Mouse (Mus musculus): ENCODE results near the gene Epha1. TPM values are rescaled to one million over a fixed set of nuclear protein-coding genes. Genes with fewer than 3 reads are reported as not detected.

Epha1 gene
- polyA plus RNA-seq, 1 experiment from 2014 or later: 18.8 TPM

DNA sequence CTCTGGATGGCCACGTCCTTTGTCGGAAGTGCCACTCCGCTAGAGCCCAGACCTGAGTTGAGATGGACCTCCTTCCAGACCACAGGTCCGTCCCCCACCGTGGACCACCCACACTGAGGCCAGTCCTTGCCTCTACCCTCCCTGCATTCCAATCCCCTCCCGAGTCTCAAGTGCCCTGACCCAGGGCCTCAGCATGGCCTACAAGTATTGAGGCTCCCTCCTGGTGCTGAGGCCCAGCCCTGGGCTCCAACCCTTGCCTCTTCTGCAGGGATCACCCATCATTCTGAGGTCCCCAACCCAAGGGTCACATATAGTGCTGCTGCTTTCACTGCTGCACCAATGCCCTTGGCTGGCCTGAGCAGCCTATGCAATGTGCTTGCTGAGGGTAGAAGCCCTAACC lies 15.2 kb downstream of the Epha1 start:
- Histone ChIP-seq H3K27ac (ENCODE audit: low read length) (peak overlapping the region; percentile 45; the same call in 1 of the 2 replicates), H3K27me3 (ENCODE audit: control insufficient read depth, insufficient read depth, low read depth, low read length) (no peaks in the 10 kb centered on the region), H3K9ac (ENCODE audit: low read length) (peak overlapping the region; percentile 24; the same call in 1 of the 2 replicates), H3K9me3 (ENCODE audit: control insufficient read depth, low read length) (no peaks in the 10 kb centered on the region), H3K4me3 (ENCODE audit: low read length) (no peak overlapping the region), H3K4me2 (ENCODE audit: low read depth, low read length) (no peak overlapping the region), H3K4me1 (replicated peaks; ENCODE audit: control insufficient read depth, insufficient read depth, low read length) (peaks cover 60% of the 10 kb centered on the region), H3K36me3 (ENCODE audit: control insufficient read depth, insufficient read depth, low read length) (peaks cover 45% of the 10 kb centered on the region)
- WGBS: 31% methylated on average over 6 of the region's 6 CpGs
- ATAC-seq (ENCODE audit: low read depth): no peak

GRCm38 (mm10) chr6:42356913-42357312 lies 16.2 kb downstream of the Epha1 start:
- no peaks in the 10 kb centered on the region for H3K27me3 ChIP-seq (ENCODE audit: control insufficient read depth, insufficient read depth, low read depth, low read length)
- no peak for ATAC-seq (ENCODE audit: low read depth)
- H3K4me3 ChIP-seq (ENCODE audit: low read length): no peak overlapping the region
- no peak overlapping the region for H3K4me2 ChIP-seq (ENCODE audit: low read depth, low read length)
- H3K36me3 ChIP-seq (ENCODE audit: control insufficient read depth, insufficient read depth, low read length): peaks cover 45% of the 10 kb centered on the region
- peaks cover 62% of the 10 kb centered on the region for H3K4me1 ChIP-seq (replicated peaks; ENCODE audit: control insufficient read depth, insufficient read depth, low read length)
- H3K27ac ChIP-seq (ENCODE audit: low read length): peak overlapping the region; percentile 36; the same call in 1 of the 2 replicates
- WGBS: 84% methylated on average over 5 of the region's 5 CpGs
- H3K9ac ChIP-seq (ENCODE audit: low read length): no peak overlapping the region
- H3K9me3 ChIP-seq (ENCODE audit: control insufficient read depth, low read length): no peaks in the 10 kb centered on the region

- Histone ChIP-seq H3K27ac (ENCODE audit: low read length) (no peak overlapping the region), H3K4me3 (ENCODE audit: low read length) (no peak overlapping the region), H3K4me1 (replicated peaks; ENCODE audit: control insufficient read depth, insufficient read depth, low read length) (peaks cover 68% of the 10 kb centered on the region), H3K27me3 (ENCODE audit: control insufficient read depth, insufficient read depth, low read depth, low read length) (no peaks in the 10 kb centered on the region), H3K9me3 (ENCODE audit: control insufficient read depth, low read length) (no peaks in the 10 kb centered on the region), H3K9ac (ENCODE audit: low read length) (no peak overlapping the region), H3K4me2 (ENCODE audit: low read depth, low read length) (no peak overlapping the region), H3K36me3 (ENCODE audit: control insufficient read depth, insufficient read depth, low read length) (peaks cover 43% of the 10 kb centered on the region)
- no peak for ATAC-seq (ENCODE audit: low read depth)
- WGBS: 94% methylated on average over 13 of the region's 13 CpGs
These were observed 17.1 kb downstream of the Epha1 start for GRCm38 (mm10) chr6:42355794-42356600.

GRCm38 (mm10) chr6:42355366-42355765 lies 17.7 kb downstream of the Epha1 start:
- Histone ChIP-seq H3K4me1 (replicated peaks; ENCODE audit: control insufficient read depth, insufficient read depth, low read length) (peaks cover 70% of the 10 kb centered on the region), H3K27ac (ENCODE audit: low read length) (no peak overlapping the region), H3K27me3 (ENCODE audit: control insufficient read depth, insufficient read depth, low read depth, low read length) (no peaks in the 10 kb centered on the region), H3K4me2 (ENCODE audit: low read depth, low read length) (no peak overlapping the region), H3K9ac (ENCODE audit: low read length) (no peak overlapping the region), H3K4me3 (ENCODE audit: low read length) (no peak overlapping the region), H3K9me3 (ENCODE audit: control insufficient read depth, low read length) (no peaks in the 10 kb centered on the region), H3K36me3 (ENCODE audit: control insufficient read depth, insufficient read depth, low read length) (peaks cover 38% of the 10 kb centered on the region)
- 90% methylated on average over 6 of the region's 6 CpGs for WGBS
- ATAC-seq (ENCODE audit: low read depth): no peak

DNA sequence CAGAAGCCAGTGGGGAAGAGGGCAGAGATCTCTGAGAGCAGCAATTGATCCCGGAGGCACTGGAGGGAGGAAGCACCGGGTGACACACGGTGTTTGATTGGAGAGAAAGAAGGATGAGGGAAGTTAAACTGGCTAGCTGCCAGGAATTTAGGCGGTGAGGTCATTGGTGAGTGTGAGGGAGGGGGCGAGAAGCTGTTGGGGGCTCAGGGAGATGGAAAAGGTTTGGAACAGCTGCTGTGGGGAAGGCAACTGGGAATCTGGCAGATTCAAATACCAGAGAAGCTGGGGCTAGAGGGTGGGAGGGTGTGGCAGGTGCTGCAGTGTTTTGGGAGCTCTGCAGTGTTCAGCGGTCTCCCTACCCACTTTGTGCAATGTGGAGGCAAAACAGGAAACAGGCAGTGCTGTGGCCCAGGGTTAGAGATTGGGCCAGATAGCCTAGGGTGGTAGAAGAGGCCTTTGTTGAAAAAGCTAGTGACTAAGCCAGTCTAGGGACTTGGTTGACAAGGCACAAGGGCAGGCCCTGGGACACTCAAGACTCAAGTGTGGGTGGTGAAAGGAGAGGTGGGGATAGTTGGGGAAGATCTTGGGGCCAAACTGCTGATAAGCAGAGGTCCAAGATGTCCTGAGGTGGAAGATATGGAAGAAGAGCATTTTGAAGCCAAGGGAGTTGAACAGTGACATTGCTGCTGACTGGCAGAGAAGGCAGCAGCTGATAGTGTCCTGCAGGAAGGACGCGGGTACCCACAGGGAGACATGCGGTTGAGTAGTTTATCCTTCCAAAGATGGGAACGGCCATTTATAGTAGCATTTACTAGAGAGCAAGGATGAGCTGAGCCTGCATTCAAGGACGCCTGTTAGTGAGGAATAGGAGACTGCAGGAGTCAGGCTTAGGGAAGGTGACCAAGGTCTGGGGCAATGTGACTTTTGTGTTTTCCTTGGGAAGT lies 18.7 kb downstream of the Epha1 start:
- ATAC-seq (ENCODE audit: low read depth): no peak
- Histone ChIP-seq H3K36me3 (ENCODE audit: control insufficient read depth, insufficient read depth, low read length) (peaks cover 32% of the 10 kb centered on the region), H3K9me3 (ENCODE audit: control insufficient read depth, low read length) (no peaks in the 10 kb centered on the region), H3K9ac (ENCODE audit: low read length) (0 out of 2 replicates have a peak overlapping the region, but pooled peaks have one; percentile 46), H3K4me2 (ENCODE audit: low read depth, low read length) (peak overlapping the region; percentile 89), H3K27me3 (ENCODE audit: control insufficient read depth, insufficient read depth, low read depth, low read length) (no peaks in the 10 kb centered on the region), H3K4me3 (ENCODE audit: low read length) (peak overlapping the region; percentile 63), H3K4me1 (replicated peaks; ENCODE audit: control insufficient read depth, insufficient read depth, low read length) (peaks cover 67% of the 10 kb centered on the region), H3K27ac (ENCODE audit: low read length) (0 out of 2 replicates have a peak overlapping the region, but pooled peaks have one; percentile 32)
- 43% methylated on average over 11 of the region's 11 CpGs for WGBS

DNA sequence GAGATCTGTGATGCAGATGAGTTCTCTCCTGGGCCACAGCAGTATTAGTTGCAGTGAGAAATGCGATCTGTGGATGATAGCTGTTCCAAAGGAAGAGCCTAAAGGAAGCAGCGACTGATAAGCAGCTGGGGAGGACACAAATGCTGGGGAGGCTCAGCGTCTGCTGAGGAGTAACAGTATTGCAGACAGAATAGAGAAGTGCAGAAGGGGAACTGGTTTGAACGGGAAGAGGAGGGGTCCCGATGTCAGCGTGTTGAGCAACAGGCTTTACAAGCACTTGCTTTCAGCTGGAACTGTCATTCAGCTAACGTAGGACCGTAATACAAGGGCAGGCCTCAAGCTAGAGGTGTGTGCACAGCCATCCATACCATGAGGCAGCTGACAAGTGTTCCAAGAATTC lies 19.9 kb downstream of the Epha1 start:
- peak overlapping the region; percentile 89 for H3K4me2 ChIP-seq (ENCODE audit: low read depth, low read length)
- 0 out of 2 replicates have a peak overlapping the region, but pooled peaks have one; percentile 18 for H3K9ac ChIP-seq (ENCODE audit: low read length)
- peak overlapping the region; percentile 63 for H3K4me3 ChIP-seq (ENCODE audit: low read length)
- H3K36me3 ChIP-seq (ENCODE audit: control insufficient read depth, insufficient read depth, low read length): peaks cover 24% of the 10 kb centered on the region
- 43% methylated on average over 8 of the region's 8 CpGs for WGBS
- no peaks in the 10 kb centered on the region for H3K27me3 ChIP-seq (ENCODE audit: control insufficient read depth, insufficient read depth, low read depth, low read length)
- no peaks in the 10 kb centered on the region for H3K9me3 ChIP-seq (ENCODE audit: control insufficient read depth, low read length)
- peaks cover 65% of the 10 kb centered on the region for H3K4me1 ChIP-seq (replicated peaks; ENCODE audit: control insufficient read depth, insufficient read depth, low read length)
- no peak overlapping the region for H3K27ac ChIP-seq (ENCODE audit: low read length)
- ATAC-seq (ENCODE audit: low read depth): no peak

- ATAC-seq (ENCODE audit: low read depth): no peak
- Histone ChIP-seq H3K9me3 (ENCODE audit: control insufficient read depth, low read length) (no peaks in the 10 kb centered on the region), H3K9ac (ENCODE audit: low read length) (peak overlapping the region; percentile 79; the same call in 1 of the 2 replicates), H3K4me3 (ENCODE audit: low read length) (peak overlapping the region; percentile 63), H3K4me1 (replicated peaks; ENCODE audit: control insufficient read depth, insufficient read depth, low read length) (peaks cover 60% of the 10 kb centered on the region), H3K27ac (ENCODE audit: low read length) (no peak overlapping the region), H3K36me3 (ENCODE audit: control insufficient read depth, insufficient read depth, low read length) (peaks cover 19% of the 10 kb centered on the region), H3K27me3 (ENCODE audit: control insufficient read depth, insufficient read depth, low read depth, low read length) (no peaks in the 10 kb centered on the region), H3K4me2 (ENCODE audit: low read depth, low read length) (peak overlapping the region; percentile 89)
- 95% methylated on average over 1 of the region's 1 CpGs for WGBS
These were observed 20.6 kb downstream of the Epha1 start for GRCm38 (mm10) chr6:42352486-42352846.

GRCm38 (mm10) chr6:42351776-42352485 lies 21.1 kb downstream of the Epha1 start:
- ATAC-seq (ENCODE audit: low read depth): no peak
- Histone ChIP-seq H3K9me3 (ENCODE audit: control insufficient read depth, low read length) (no peaks in the 10 kb centered on the region), H3K27me3 (ENCODE audit: control insufficient read depth, insufficient read depth, low read depth, low read length) (no peaks in the 10 kb centered on the region), H3K4me3 (ENCODE audit: low read length) (peak overlapping the region; percentile 63), H3K4me1 (replicated peaks; ENCODE audit: control insufficient read depth, insufficient read depth, low read length) (peaks cover 54% of the 10 kb centered on the region), H3K36me3 (ENCODE audit: control insufficient read depth, insufficient read depth, low read length) (peaks cover 14% of the 10 kb centered on the region), H3K27ac (ENCODE audit: low read length) (0 out of 2 replicates have a peak overlapping the region, but pooled peaks have one; percentile 20), H3K4me2 (ENCODE audit: low read depth, low read length) (peak overlapping the region; percentile 89), H3K9ac (ENCODE audit: low read length) (peak overlapping the region; percentile 79)
- 57% methylated on average over 7 of the region's 7 CpGs for WGBS

Measured in lung, embryonic 16.5 days (tissue).